Comparison of ENCODE assay signal across 9 mouse cellular contexts in the genomic region with DNA sequence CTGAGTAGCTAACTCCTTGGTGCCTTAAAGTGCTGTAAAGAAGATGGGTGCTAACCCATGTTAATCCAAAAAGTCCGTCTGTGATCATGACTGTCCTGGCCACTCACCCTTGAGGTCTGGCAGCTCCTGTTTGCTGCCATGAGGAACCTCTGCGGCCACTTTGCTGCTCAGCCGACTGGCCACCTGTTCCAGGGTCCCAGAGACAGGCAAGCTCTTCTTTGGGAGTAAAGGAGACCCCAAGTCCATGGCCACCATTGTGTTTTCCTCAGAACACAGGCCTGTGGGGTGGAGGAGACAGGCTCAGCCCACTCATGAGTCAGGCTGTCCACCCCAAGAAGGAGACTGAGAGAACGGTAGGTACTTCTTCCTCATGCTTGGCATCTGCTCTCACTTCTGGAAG. TPM values are rescaled to one million over a fixed set of nuclear protein-coding genes. Genes with fewer than 3 reads are reported as not detected.
DNase-seq lines count a peak whose midpoint lies in the region; ATAC-seq and TF ChIP-seq lines count a peak whose summit lies in the region.
"Had no signal": no experiment of that assay in that cellular context is flagged by ENCODE, and none has a peak within 500 bp of the region (broad histone marks: within the 10 kb centered on the region; RNA-seq: fewer than 3 reads in every experiment).

No protein-coding gene starts in this region.

- H3K4me3 ChIP-seq in heart, adult 2 months: peak overlapping the region; percentile 88; the same call in 1 of the 2 replicates
- H3K4me3 ChIP-seq in bone marrow macrophage, adult 2 months (ENCODE audit: insufficient read depth, low read length): peak overlapping the region; percentile 73
- H3K4me3 ChIP-seq in hindbrain, embryonic 13.5 days: peak overlapping the region; percentile 91
- peak overlapping the region; percentile 97 for H3K4me3 ChIP-seq in midbrain, embryonic 10.5 days

- no peak overlapping the region for H3K27ac ChIP-seq in heart, adult 2 months
- no peak overlapping the region for H3K27ac ChIP-seq in bone marrow macrophage, adult 2 months (ENCODE audit: insufficient read depth, low read depth, low read length)
- no peak overlapping the region for H3K27ac ChIP-seq in hindbrain, embryonic 13.5 days
- H3K27ac ChIP-seq in midbrain, embryonic 10.5 days (replicated peaks): peak overlapping the region; percentile 98

- no peak for TF ChIP-seq CTCF in heart, adult 2 months (IDR thresholded peaks at IDR 0.05)
- no peak for TF ChIP-seq CTCF in bone marrow macrophage, adult 2 months (IDR thresholded peaks at IDR 0.05; ENCODE audit: low read depth, low read length)

- no peak for DNase-seq in heart, adult 2 months
- DNase-seq in heart, adult 8-10 months (ENCODE audit: low spot score): no peak
- no peak for DNase-seq in midbrain, embryonic 10.5 days (ENCODE audit: low spot score)
- no peak for DNase-seq in adrenal gland, adult (ENCODE audit: inconsistent age in 2 of 2, low spot score in 1 of 2)
- no peak for DNase-seq in cerebellum, postnatal 36 days
- no peak for DNase-seq in testis, postnatal 14 days (ENCODE audit: low spot score)

- TF ChIP-seq EP300 in heart, adult 2 months (IDR thresholded peaks at IDR 0.05; ENCODE audit: insufficient read depth, low read depth, low read length): no peak

- peak overlapping the region; percentile 83 for H3K4me2 ChIP-seq in hindbrain, embryonic 13.5 days

- no peak overlapping the region for H3K9ac ChIP-seq in heart, adult 2 months (ENCODE audit: low read depth, low read length)
- peak overlapping the region; percentile 96 for H3K9ac ChIP-seq in hindbrain, embryonic 13.5 days

- peaks cover 4% of the 10 kb centered on the region; the same call in 1 of the 2 replicates for H3K79me2 ChIP-seq in heart, adult 2 months (replicated peaks; ENCODE audit: control insufficient read depth, insufficient read depth, low read length)

- H3K36me3 ChIP-seq in heart, adult 2 months (ENCODE audit: control insufficient read depth, insufficient read depth, low read length): no peaks in the 10 kb centered on the region; the same call in 1 of the 2 replicates
- peaks cover 56% of the 10 kb centered on the region for H3K36me3 ChIP-seq in hindbrain, embryonic 13.5 days
- H3K36me3 ChIP-seq in midbrain, embryonic 10.5 days: peaks cover 52% of the 10 kb centered on the region

- intact Hi-C loops in heart, adult 2 months (cut with DNase I): loop anchor here (2.0 kb wide), 1 partner anchor 14 kb away; no protein-coding TSS in a partner anchor

- WGBS in heart, adult 2 months: 70% methylated on average over 4 of the region's 4 CpGs
- WGBS in hindbrain, embryonic 13.5 days: 85% methylated on average over 4 of the region's 4 CpGs
- 86% methylated on average over 4 of the region's 4 CpGs for whole genome bisulfite sequencing in midbrain, embryonic 10.5 days

- no peaks in the 10 kb centered on the region for H3K9me3 ChIP-seq in hindbrain, embryonic 13.5 days
- H3K9me3 ChIP-seq in midbrain, embryonic 10.5 days (replicated peaks): no peaks in the 10 kb centered on the region

- no peak for TF ChIP-seq POLR2A in heart, adult 2 months (IDR thresholded peaks at IDR 0.05; ENCODE audit: insufficient read depth, low read depth, low read length)
- no peak for TF ChIP-seq POLR2A in bone marrow macrophage, adult 2 months (IDR thresholded peaks at IDR 0.05; ENCODE audit: borderline replicate concordance, low read depth, low read length)

- H3K4me1 ChIP-seq in heart, adult 2 months (ENCODE audit: control insufficient read depth, insufficient read depth, low read length): peaks cover 7% of the 10 kb centered on the region
- H3K4me1 ChIP-seq in bone marrow macrophage, adult 2 months (ENCODE audit: control insufficient read depth, insufficient read depth, low read length): peaks cover 18% of the 10 kb centered on the region
- peaks cover 32% of the 10 kb centered on the region for H3K4me1 ChIP-seq in hindbrain, embryonic 13.5 days (replicated peaks)
- peaks cover 34% of the 10 kb centered on the region for H3K4me1 ChIP-seq in midbrain, embryonic 10.5 days

- no peaks in the 10 kb centered on the region for H3K27me3 ChIP-seq in heart, adult 2 months (ENCODE audit: control insufficient read depth, insufficient read depth, low read length)
- H3K27me3 ChIP-seq in hindbrain, embryonic 13.5 days: no peaks in the 10 kb centered on the region
- no peaks in the 10 kb centered on the region for H3K27me3 ChIP-seq in midbrain, embryonic 10.5 days (ENCODE audit: low read depth, poor library complexity, severe bottlenecking)

- no peak for ATAC-seq in hindbrain, embryonic 13.5 days (ENCODE audit: low FRiP score)

RNA-seq across cellular contexts. Expression of a gene that starts 12.3 kb away (rescaled TPM):
- total RNA-seq in heart, adult 2 months (2021): 10 to 100 TPM; 50.3 to 51.2 TPM
- polyA plus RNA-seq in heart, adult 2 months (2012; rRNA removed): 55.1 and 67.3 TPM in 2 replicates
- 10 to 100 TPM; 41.4 to 55.8 (median 46.3) TPM for total RNA-seq in heart, adult 8-10 months (2022)
- polyA plus RNA-seq in bone marrow macrophage, adult 2 months (2012; ENCODE audit: insufficient read depth, insufficient read length, missing spikeins): 87.0 and 116 TPM in 2 replicates
- 148 and 156 TPM in 2 replicates for polyA plus RNA-seq in hindbrain, embryonic 13.5 days (2015; fragmentation: Nextera tagmentation; extraction: Ambion mirVana)
- 90.2 and 106 TPM in 2 replicates for polyA plus RNA-seq in midbrain, embryonic 10.5 days (2016; fragmentation: Nextera tagmentation; extraction: Ambion mirVana)

RNA-seq across cellular contexts. Expression of a gene that starts 26.6 kb away (rescaled TPM):
- 10 to 100 TPM; 16.0 to 16.6 TPM for total RNA-seq in heart, adult 2 months (2021)
- 17.2 and 17.4 TPM in 2 replicates for polyA plus RNA-seq in heart, adult 2 months (2012; rRNA removed)
- total RNA-seq in heart, adult 8-10 months (2022): 10 to 100 TPM; 14.0 to 17.2 (median 15.4) TPM
- 19.3 and 24.2 TPM in 2 replicates for polyA plus RNA-seq in bone marrow macrophage, adult 2 months (2012; ENCODE audit: insufficient read depth, insufficient read length, missing spikeins)
- polyA plus RNA-seq in hindbrain, embryonic 13.5 days (2015; fragmentation: Nextera tagmentation; extraction: Ambion mirVana): 35.3 and 35.9 TPM in 2 replicates
- 22.3 and 25.6 TPM in 2 replicates for polyA plus RNA-seq in midbrain, embryonic 10.5 days (2016; fragmentation: Nextera tagmentation; extraction: Ambion mirVana)

RNA-seq across cellular contexts. Expression of a gene that starts 40.7 kb away (rescaled TPM):
- under 1 TPM; 0.70 to 0.98 TPM for total RNA-seq in heart, adult 2 months (2021)
- polyA plus RNA-seq in heart, adult 2 months (2012; rRNA removed): 1.1 and 4.2 TPM in 2 replicates
- 1 to 10 TPM in 1 of 4 experiments, under 1 TPM in 3; 0.33 to 1.2 (median 0.61) TPM for total RNA-seq in heart, adult 8-10 months (2022)
- 26.6 and 31.3 TPM in 2 replicates for polyA plus RNA-seq in bone marrow macrophage, adult 2 months (2012; ENCODE audit: insufficient read depth, insufficient read length, missing spikeins)
- 0.62 and 0.83 TPM in 2 replicates for polyA plus RNA-seq in hindbrain, embryonic 13.5 days (2015; fragmentation: Nextera tagmentation; extraction: Ambion mirVana)
- 0.40 and 0.42 TPM in 2 replicates for polyA plus RNA-seq in midbrain, embryonic 10.5 days (2016; fragmentation: Nextera tagmentation; extraction: Ambion mirVana)
- polyA plus RNA-seq: C2C12 had no signal

RNA-seq across cellular contexts. Expression of a gene that starts 41.6 kb away (rescaled TPM):
- total RNA-seq in heart, adult 2 months (2021): 10 to 100 TPM; 38.9 to 40.7 TPM
- polyA plus RNA-seq in heart, adult 2 months (2012; rRNA removed): 32.2 and 40.4 TPM in 2 replicates
- total RNA-seq in heart, adult 8-10 months (2022): 10 to 100 TPM; 34.6 to 51.5 (median 44.6) TPM
- 77.4 and 90.0 TPM in 2 replicates for polyA plus RNA-seq in bone marrow macrophage, adult 2 months (2012; ENCODE audit: insufficient read depth, insufficient read length, missing spikeins)
- polyA plus RNA-seq in hindbrain, embryonic 13.5 days (2015; fragmentation: Nextera tagmentation; extraction: Ambion mirVana): 109 TPM in 2 replicates
- 130 and 140 TPM in 2 replicates for polyA plus RNA-seq in midbrain, embryonic 10.5 days (2016; fragmentation: Nextera tagmentation; extraction: Ambion mirVana)
